Mouse (Mus musculus): ENCODE measurements around the gene Fut8.

Gene Fut8

GRCm38 (mm10) chr12:77305502-77305901 lies 67.6 kb downstream of the Fut8 start:
- DNase-seq (ENCODE audit: low read depth, low spot score) = no peak

- DNase-seq (ENCODE audit: low read depth, low spot score) = no peak
Measured at GRCm38 (mm10) chr12:77306759-77307314, 68.9 kb downstream of the Fut8 start.

GRCm38 (mm10) chr12:77309507-77309906 lies 71.6 kb downstream of the Fut8 start:
- no peak for DNase-seq (ENCODE audit: low read depth, low spot score)

GRCm38 (mm10) chr12:77313502-77313901 lies 75.6 kb downstream of the Fut8 start:
- no peak for DNase-seq (ENCODE audit: low read depth, low spot score)

GRCm38 (mm10) chr12:77324142-77324541 lies 86.2 kb downstream of the Fut8 start:
- DNase-seq (ENCODE audit: low read depth, low spot score) = no peak

GRCm38 (mm10) chr12:77346521-77346920 lies 108.6 kb downstream of the Fut8 start:
- no peak for DNase-seq (ENCODE audit: low read depth, low spot score)

- no peak for DNase-seq (ENCODE audit: low read depth, low spot score)
Measured at GRCm38 (mm10) chr12:77349543-77349942, 111.6 kb downstream of the Fut8 start.

GRCm38 (mm10) chr12:77415720-77416119 lies 177.8 kb downstream of the Fut8 start:
- no peak for DNase-seq (ENCODE audit: low read depth, low spot score)

- DNase-seq (ENCODE audit: low read depth, low spot score) = no peak
Measured at GRCm38 (mm10) chr12:77421667-77422393, 183.9 kb downstream of the Fut8 start.

- no peak for DNase-seq (ENCODE audit: low read depth, low spot score)
Measured at GRCm38 (mm10) chr12:77426093-77426492, 188.2 kb downstream of the Fut8 start.

GRCm38 (mm10) chr12:77428165-77428564 lies 190.2 kb downstream of the Fut8 start:
- no peak for DNase-seq (ENCODE audit: low read depth, low spot score)

GRCm38 (mm10) chr12:77429381-77429780 lies 191.5 kb downstream of the Fut8 start:
- DNase-seq (ENCODE audit: low read depth, low spot score) = no peak

GRCm38 (mm10) chr12:77436733-77437132 lies 198.8 kb downstream of the Fut8 start:
- DNase-seq (ENCODE audit: low read depth, low spot score) = no peak

GRCm38 (mm10) chr12:77450816-77451215 lies 212.9 kb downstream of the Fut8 start:
- no peak for DNase-seq (ENCODE audit: low read depth, low spot score)

GRCm38 (mm10) chr12:77466178-77466577 lies 228.3 kb downstream of the Fut8 start:
- no peak for DNase-seq (ENCODE audit: low read depth, low spot score)

- no peak for DNase-seq (ENCODE audit: low read depth, low spot score)
Measured at GRCm38 (mm10) chr12:77479931-77480330, 242.0 kb downstream of the Fut8 start.

- DNase-seq (ENCODE audit: low read depth, low spot score) = no peak
Measured at GRCm38 (mm10) chr12:77481153-77481552, 243.2 kb downstream of the Fut8 start.

GRCm38 (mm10) chr12:77481799-77482198 lies 243.9 kb downstream of the Fut8 start:
- DNase-seq (ENCODE audit: low read depth, low spot score) = no peak

- DNase-seq (ENCODE audit: low read depth, low spot score) = peak; percentile 41
Measured at GRCm38 (mm10) chr12:77483180-77483855, 245.4 kb downstream of the Fut8 start.

- DNase-seq (ENCODE audit: low read depth, low spot score) = no peak
Measured at GRCm38 (mm10) chr12:77484761-77485160, 246.8 kb downstream of the Fut8 start.

- DNase-seq (ENCODE audit: low read depth, low spot score) = no peak
Measured at GRCm38 (mm10) chr12:77491478-77491877, 253.6 kb downstream of the Fut8 start.

GRCm38 (mm10) chr12:77495781-77496180 lies 257.9 kb downstream of the Fut8 start:
- no peak for DNase-seq (ENCODE audit: low read depth, low spot score)

- DNase-seq (ENCODE audit: low read depth, low spot score) = no peak
Measured at GRCm38 (mm10) chr12:77498153-77498552, 260.2 kb downstream of the Fut8 start.

Measured in embryo, embryonic 11.5 days (tissue).